Mouse (Mus musculus): ENCODE data around the gene Slc25a12. TPM values are rescaled to one million over a fixed set of nuclear protein-coding genes. Genes with fewer than 3 reads are reported as not detected.

The Slc25a12 gene
- polyA plus RNA-seq, 1 experiment from 2014 or later: 27.3 TPM

DNA sequence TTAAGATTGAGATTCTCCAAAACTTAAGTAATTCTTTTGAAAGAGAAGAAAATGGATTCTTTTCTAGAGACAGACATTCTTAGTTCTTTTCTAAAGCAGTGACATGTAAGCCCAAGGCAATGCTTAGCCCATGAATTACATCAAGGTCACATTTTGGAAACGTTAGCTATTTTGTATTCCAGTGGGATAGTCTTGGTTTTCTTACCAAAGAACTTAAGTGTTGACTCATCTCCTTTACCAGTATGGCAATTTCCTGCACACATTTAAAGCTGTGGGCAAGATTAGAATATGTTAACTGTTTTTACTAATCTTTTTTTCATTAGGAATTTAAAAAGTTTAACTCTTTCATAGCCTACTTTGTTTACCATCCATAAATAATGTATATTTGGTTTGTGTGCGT is 134.6 kb downstream of the Slc25a12 start:
- Histone ChIP-seq H3K4me1 (replicated peaks) (no peaks in the 10 kb centered on the region), H3K27me3 (replicated peaks) (no peaks in the 10 kb centered on the region), H3K27ac (no peak overlapping the region), H3K4me2 (replicated peaks) (no peak overlapping the region), H3K36me3 (peaks cover 6% of the 10 kb centered on the region), H3K4me3 (replicated peaks) (no peak overlapping the region), H3K9me3 (no peaks in the 10 kb centered on the region), H3K9ac (no peak overlapping the region)
- WGBS: 84% methylated on average over 2 of the region's 2 CpGs
- no peak for ATAC-seq

DNA sequence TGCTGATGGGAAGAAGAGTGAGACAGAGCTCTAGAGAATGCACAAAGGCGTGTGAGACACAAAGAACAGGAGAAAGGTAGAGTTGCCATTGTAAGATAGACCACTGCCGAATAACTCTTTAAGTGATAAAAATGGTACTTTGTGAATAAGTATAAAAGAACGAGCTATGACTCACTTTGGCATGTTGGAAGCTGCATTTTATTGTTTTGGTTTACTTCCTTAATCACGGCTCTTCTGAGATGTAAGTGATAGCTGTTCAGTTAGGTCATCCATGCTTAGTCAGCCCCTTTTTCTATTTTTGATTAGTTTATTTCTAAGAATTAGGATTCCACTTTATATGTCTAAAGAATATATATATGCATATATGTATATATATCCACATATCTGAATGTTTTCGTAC is 135.6 kb downstream of the Slc25a12 start:
- WGBS: 81% methylated on average over 5 of the region's 5 CpGs
- H3K9me3 ChIP-seq: no peaks in the 10 kb centered on the region

DNA sequence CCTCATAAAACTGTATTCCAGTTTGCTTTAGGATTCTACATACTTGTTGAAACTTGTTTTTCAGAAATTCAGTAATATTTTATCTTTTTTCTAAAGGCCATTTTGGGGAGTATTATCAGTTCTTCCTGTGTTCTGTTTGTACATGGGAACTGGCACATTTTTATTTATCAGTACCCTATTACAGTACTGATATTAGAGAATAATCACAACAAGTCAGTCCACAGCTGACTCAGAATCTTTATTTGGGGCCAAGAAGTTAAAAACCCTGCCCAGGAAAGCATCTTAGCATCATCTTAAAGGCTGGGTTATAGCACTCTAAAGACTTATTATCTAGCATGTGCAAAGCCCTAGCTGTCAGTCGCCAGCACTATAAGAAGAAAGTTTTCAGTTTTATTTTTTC is 137.9 kb downstream of the Slc25a12 start:
- Histone ChIP-seq H3K9ac (no peak overlapping the region), H3K4me2 (replicated peaks) (no peak overlapping the region), H3K27ac (no peak overlapping the region), H3K4me1 (replicated peaks) (no peaks in the 10 kb centered on the region), H3K36me3 (no peaks in the 10 kb centered on the region; the same call in 1 of the 2 replicates), H3K9me3 (no peaks in the 10 kb centered on the region), H3K27me3 (replicated peaks) (no peaks in the 10 kb centered on the region), H3K4me3 (replicated peaks) (no peak overlapping the region)
- ATAC-seq: no peak
- 96% methylated on average over 1 of the region's 1 CpGs for WGBS

More for the DNA sequence above, 135.6 kb downstream of the Slc25a12 start:
- no peak overlapping the region for H3K4me2 ChIP-seq (replicated peaks)
- no peak overlapping the region for H3K27ac ChIP-seq
- no peak for ATAC-seq
- H3K9ac ChIP-seq: no peak overlapping the region
- peaks cover 4% of the 10 kb centered on the region for H3K36me3 ChIP-seq
- no peaks in the 10 kb centered on the region for H3K4me1 ChIP-seq (replicated peaks)
- no peak overlapping the region for H3K4me3 ChIP-seq (replicated peaks)
- H3K27me3 ChIP-seq (replicated peaks): no peaks in the 10 kb centered on the region

DNA sequence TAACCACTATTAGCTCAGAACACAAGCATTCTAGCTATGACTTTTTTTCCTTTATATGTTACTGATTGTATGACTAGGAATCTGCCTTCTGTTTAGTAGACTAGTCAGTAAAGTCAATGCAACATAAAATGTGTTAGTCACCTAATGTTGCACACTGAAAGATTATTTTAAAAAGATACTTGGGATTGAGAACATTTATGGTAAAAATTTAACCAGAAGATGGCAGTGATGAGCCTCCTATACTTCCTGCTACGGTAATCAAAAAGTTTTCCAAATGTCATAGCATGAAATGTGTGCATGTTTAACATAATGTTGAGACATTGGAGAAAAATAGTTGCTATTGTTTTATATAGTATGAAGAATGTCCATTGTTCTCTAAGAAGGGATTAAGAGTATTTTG is 140.2 kb downstream of the Slc25a12 start:
- Histone ChIP-seq H3K4me3 (replicated peaks) (no peak overlapping the region), H3K36me3 (peaks cover 6% of the 10 kb centered on the region), H3K4me1 (replicated peaks) (no peaks in the 10 kb centered on the region), H3K4me2 (replicated peaks) (no peak overlapping the region), H3K9ac (no peak overlapping the region), H3K9me3 (no peaks in the 10 kb centered on the region), H3K27me3 (replicated peaks) (no peaks in the 10 kb centered on the region), H3K27ac (no peak overlapping the region)
- no peak for ATAC-seq
- WGBS: 34% methylated on average over 1 of the region's 1 CpGs

Other genes starting within 250 kb of the Slc25a12 start
- 6.6 and 6.8 TPM in 2 replicates for gene Cybrd1, start 249.8 kb downstream of the Slc25a12 start, polyA plus RNA-seq (2015; fragmentation: Nextera tagmentation; extraction: Ambion mirVana)
- 71.4 and 83.5 TPM in 2 replicates for gene Dync1i2, start 156.0 kb downstream of the Slc25a12 start, polyA plus RNA-seq (2015; fragmentation: Nextera tagmentation; extraction: Ambion mirVana)
- 107 and 125 TPM in 2 replicates for gene Hat1, start 21.2 kb upstream of the Slc25a12 start, polyA plus RNA-seq (2015; fragmentation: Nextera tagmentation; extraction: Ambion mirVana)
- 31.9 and 32.9 TPM in 2 replicates for gene Metap1d, start 85.5 kb upstream of the Slc25a12 start, polyA plus RNA-seq (2015; fragmentation: Nextera tagmentation; extraction: Ambion mirVana)
- gene Dlx1, start 160.4 kb upstream of the Slc25a12 start, polyA plus RNA-seq (2015; fragmentation: Nextera tagmentation; extraction: Ambion mirVana): 7.1 and 7.8 TPM in 2 replicates
- 3.2 and 4.7 TPM in 2 replicates for gene Dlx2, start 179.0 kb upstream of the Slc25a12 start, polyA plus RNA-seq (2015; fragmentation: Nextera tagmentation; extraction: Ambion mirVana)